Mouse (Mus musculus) Patski (cell line): ENCODE measurements around the gene Olfr1347. TPM values are rescaled to one million over a fixed set of nuclear protein-coding genes. Genes with fewer than 3 reads are reported as not detected.

Experiments used
- ATAC-seq: fragments of 100-300 bp; one replicate; pipeline ENCODE4 v1.8.0; 2021
- CTCF ChIA-PET: fragments of 350-600 bp; sonication (Branson Sonifier 250); formaldehyde crosslinking; loops from one replicate; lab custom pipeline; 2022; ENCODE audit warnings: inconsistent platforms; lab: Charles Lee
- POLR2A ChIA-PET: fragments of 350-600 bp; sonication (Branson Sonifier 250); formaldehyde crosslinking; loops from one replicate; lab custom pipeline; 2022; ENCODE audit warnings: antibody characterized with exemption, inconsistent platforms; lab: Charles Lee
- DNase-seq: peaks from one replicate; pipeline ENCODE4 v3.0.0-alpha.2; 2011; ENCODE audit warnings: low read depth, low spot score
- H3K27me3 ChIP-seq: fragments of 371-371 bp; one replicate; pipeline ENCODE4 v1.5.1; 2021
- CTCF ChIP-seq: fragments of 100-300 bp; IDR thresholded peaks from one replicate; pipeline ENCODE4 v1.5.1; 2021
- in situ Hi-C: fragments of 300-500 bp; cut with MboI; formaldehyde crosslinking; loops from 3 replicates; pipeline ENCODE4 v1.11.1; 2018; ENCODE audit warnings: low pct_unique_long_range_greater_than_20kb, mixed read lengths
- polyA plus RNA-seq: library from polyadenylated mRNA; unstranded; gene quantifications from one replicate; pipeline ENCODE4 v1.2.3, GENCODE M21; 2021

The Olfr1347 gene
- polyA plus RNA-seq, 1 experiment from 2014 or later = not detected

DNA sequence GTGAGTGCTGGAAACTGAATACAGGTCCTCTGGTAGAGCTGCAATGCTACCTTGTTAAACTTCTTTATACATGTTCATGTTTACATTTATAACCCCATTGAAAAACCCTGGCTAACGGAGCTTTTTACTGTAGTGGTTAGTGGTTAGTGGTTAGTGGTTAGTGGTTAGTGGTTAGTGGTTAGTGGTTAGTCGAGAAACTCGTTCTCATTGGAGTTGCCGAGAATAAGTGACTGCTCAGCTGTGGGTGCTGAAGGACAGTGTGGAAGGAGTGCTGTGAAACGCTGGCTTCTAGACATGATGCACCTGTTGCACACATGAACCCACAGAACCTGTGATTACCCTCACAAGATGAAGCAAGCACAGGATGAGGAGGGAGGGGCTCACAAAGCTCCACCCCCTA lies 51.8 kb downstream of the Olfr1347 start:
- no peak for TF ChIP-seq CTCF
- no peak for ATAC-seq
- CTCF ChIA-PET = interaction anchor here (1.0 to 2.0 kb wide), 2 partner anchors 13 to 52 kb away, joined by 3 to 5 read pairs; partner anchors contain the start of gene Olfr1347
- POLR2A ChIA-PET = no interaction called here
- in situ Hi-C loops = no loop called here
- no peaks in the 10 kb centered on the region for H3K27me3 ChIP-seq
- DNase-seq = no peak

GRCm38 (mm10) chr7:6441173-6441572 lies 58.4 kb downstream of the Olfr1347 start:
- H3K27me3 ChIP-seq = no peaks in the 10 kb centered on the region
- CTCF ChIA-PET = no interaction called here
- no peak for TF ChIP-seq CTCF
- DNase-seq (no peak), ATAC-seq (peak; percentile 100)
- POLR2A ChIA-PET = no interaction called here
- in situ Hi-C loops = no loop called here

DNA sequence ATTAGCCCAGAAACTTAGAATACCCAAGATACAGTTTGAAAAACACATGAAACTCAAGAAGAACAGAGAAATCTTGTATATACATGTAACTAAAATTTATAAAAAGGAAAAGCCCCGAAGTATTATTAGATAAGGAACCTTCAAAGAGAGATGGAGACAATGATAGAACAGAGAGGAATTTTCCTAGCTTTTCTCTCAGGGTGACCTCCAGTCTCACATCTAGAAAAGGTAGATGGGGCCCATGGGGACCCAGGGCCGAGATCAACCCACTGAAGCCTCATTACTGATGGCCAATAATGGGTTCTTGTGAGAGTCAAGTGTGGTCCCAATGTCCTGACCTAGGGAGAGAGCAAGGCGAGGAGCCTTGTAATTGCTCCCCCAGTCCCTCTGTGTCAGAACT lies 61.2 kb downstream of the Olfr1347 start, which contains the start of gene Olfr1344:
TSS of gene Olfr1344 (plus strand) at position 301 of the 400 bp plus-strand sequence.
- POLR2A ChIA-PET = no interaction called here
- no peak for TF ChIP-seq CTCF
- in situ Hi-C loops = loop anchor here (5.0 to 10.0 kb wide), 4 partner anchors 89 to 484 kb away; no protein-coding TSS in a partner anchor
- DNase-seq = no peak
- no peak for ATAC-seq
- CTCF ChIA-PET = no interaction called here
- H3K27me3 ChIP-seq = no peaks in the 10 kb centered on the region

Other genes starting within 250 kb of the Olfr1347 start
- not detected for gene Epp13, start 247.0 kb downstream of the Olfr1347 start, polyA plus RNA-seq
- 3.6 TPM for gene Zfp667, start 213.2 kb downstream of the Olfr1347 start, polyA plus RNA-seq
- gene Zfp583, start 168.5 kb downstream of the Olfr1347 start, polyA plus RNA-seq = not detected
- gene Gm3854, start 156.0 kb downstream of the Olfr1347 start, polyA plus RNA-seq = 0.99 TPM
- 3.4 TPM for gene Zfp78, start 136.5 kb downstream of the Olfr1347 start, polyA plus RNA-seq
- gene Zfp28, start 116.5 kb downstream of the Olfr1347 start, polyA plus RNA-seq = 7.6 TPM
- gene Smim17, start 101.0 kb downstream of the Olfr1347 start, polyA plus RNA-seq = 0.36 TPM
- not detected for gene Gm20715, start 89.5 kb downstream of the Olfr1347 start, polyA plus RNA-seq
- not detected for gene Olfr1344, start 61.1 kb downstream of the Olfr1347 start, polyA plus RNA-seq
- gene Olfr1336, start 43.6 kb downstream of the Olfr1347 start, polyA plus RNA-seq = 0.01 TPM
- not detected for gene Olfr1346, start 32.7 kb downstream of the Olfr1347 start, polyA plus RNA-seq
- gene Olfr5, start 12.8 kb downstream of the Olfr1347 start, polyA plus RNA-seq = not detected
- not detected for gene Olfr1348, start 9.0 kb upstream of the Olfr1347 start, polyA plus RNA-seq
- not detected for gene Olfr1349, start 23.2 kb upstream of the Olfr1347 start, polyA plus RNA-seq
- not detected for gene Olfr1350, start 65.1 kb upstream of the Olfr1347 start, polyA plus RNA-seq
- 127 TPM for gene Zim1, start 196.7 kb upstream of the Olfr1347 start, polyA plus RNA-seq
- 90.8 TPM for gene Peg3, start 230.7 kb upstream of the Olfr1347 start, polyA plus RNA-seq
- gene Usp29, start 230.8 kb upstream of the Olfr1347 start, polyA plus RNA-seq = 4.3 TPM